Mouse (Mus musculus): ENCODE results near the gene Sept11.
A peak's percentile ranks its signal among the peaks of the same experiment; 100 is the strongest.

The Sept11 gene

GRCm38 (mm10) chr5:93095301-93095700, 2.1 kb downstream of the Sept11 start:
- no peak for DNase-seq (ENCODE audit: low spot score in 2 of 2)

GRCm38 (mm10) chr5:93097204-93097906, 4.1 kb downstream of the Sept11 start:
- no peak for DNase-seq (ENCODE audit: low spot score in 2 of 2)

GRCm38 (mm10) chr5:93098219-93098618, 5.0 kb downstream of the Sept11 start:
- DNase-seq (ENCODE audit: low spot score in 2 of 2), result no peak

- DNase-seq (ENCODE audit: low spot score in 2 of 2), result no peak
Observed at GRCm38 (mm10) chr5:93098811-93099210, 5.6 kb downstream of the Sept11 start.

GRCm38 (mm10) chr5:93100906-93101305, 7.7 kb downstream of the Sept11 start:
- no peak for DNase-seq (ENCODE audit: low spot score in 2 of 2)

- DNase-seq (ENCODE audit: low spot score in 2 of 2), result peak in 1 of 2 experiments; percentile 34
Observed at GRCm38 (mm10) chr5:93101371-93101791, 8.1 kb downstream of the Sept11 start.

GRCm38 (mm10) chr5:93103603-93104002, 10.4 kb downstream of the Sept11 start:
- DNase-seq (ENCODE audit: low spot score in 2 of 2), result no peak

GRCm38 (mm10) chr5:93104987-93105823, 12.0 kb downstream of the Sept11 start:
- no peak for DNase-seq (ENCODE audit: low spot score in 2 of 2)

GRCm38 (mm10) chr5:93106048-93106447, 12.8 kb downstream of the Sept11 start:
- DNase-seq (ENCODE audit: low spot score in 2 of 2), result no peak

GRCm38 (mm10) chr5:93108703-93109102, 15.5 kb downstream of the Sept11 start:
- no peak for DNase-seq (ENCODE audit: low spot score in 2 of 2)

GRCm38 (mm10) chr5:93109555-93109954, 16.3 kb downstream of the Sept11 start:
- DNase-seq (ENCODE audit: low spot score in 2 of 2), result no peak

- DNase-seq (ENCODE audit: low spot score in 2 of 2), result no peak
Observed at GRCm38 (mm10) chr5:93112290-93112689, 19.1 kb downstream of the Sept11 start.

GRCm38 (mm10) chr5:93113517-93113916, 20.3 kb downstream of the Sept11 start:
- DNase-seq (ENCODE audit: low spot score in 2 of 2), result no peak

- DNase-seq (ENCODE audit: low spot score in 2 of 2), result no peak
Observed at GRCm38 (mm10) chr5:93114515-93114914, 21.3 kb downstream of the Sept11 start.

- no peak for DNase-seq (ENCODE audit: low spot score in 2 of 2)
Observed at GRCm38 (mm10) chr5:93115059-93115458, 21.8 kb downstream of the Sept11 start.

- DNase-seq (ENCODE audit: low spot score in 2 of 2), result no peak
Observed at GRCm38 (mm10) chr5:93115854-93116253, 22.6 kb downstream of the Sept11 start.

- no peak for DNase-seq (ENCODE audit: low spot score in 2 of 2)
Observed at GRCm38 (mm10) chr5:93117648-93118047, 24.4 kb downstream of the Sept11 start.

- DNase-seq (ENCODE audit: low spot score in 2 of 2), result no peak
Observed at GRCm38 (mm10) chr5:93121660-93122059, 28.4 kb downstream of the Sept11 start.

GRCm38 (mm10) chr5:93124031-93124826, 31.0 kb downstream of the Sept11 start:
- DNase-seq (ENCODE audit: low spot score in 2 of 2), result peak in 1 of 2 experiments; percentile 48

GRCm38 (mm10) chr5:93125325-93125724, 32.1 kb downstream of the Sept11 start:
- DNase-seq (ENCODE audit: low spot score in 2 of 2), result no peak

- no peak for DNase-seq (ENCODE audit: low spot score in 2 of 2)
Observed at GRCm38 (mm10) chr5:93126222-93126929, 33.1 kb downstream of the Sept11 start.
